Mouse (Mus musculus) midbrain, embryonic 14.5 days (tissue): Measurements from ENCODE around the gene Smarcal1. TPM values are rescaled to one million over a fixed set of nuclear protein-coding genes. Genes with fewer than 3 reads are reported as not detected.

Experiments
- ATAC-seq: fragments of 200-750 bp; cut with Nextera tagmentation; 2 replicates; pipeline ENCODE4 v1.8.0; 2017; ENCODE audit warnings: moderate number of reproducible peaks, moderate library complexity; ENCODE audit not compliant: low FRiP score, low TSS enrichment
- DNase-seq: peaks from one replicate; pipeline ENCODE4 v3.0.0-alpha.2; 2015
- H3K27ac ChIP-seq: fragments of 300-500 bp; sonication (generic); replicated peaks from 2 replicates; pipeline ENCODE4 v1.5.1; 2014; ENCODE audit warnings: mild to moderate bottlenecking, low read depth, low read length, moderate library complexity
- H3K27me3 ChIP-seq: fragments of 300-500 bp; sonication (generic); 2 replicates; pipeline ENCODE4 v1.6.1; 2014; ENCODE audit warnings: low read length, control low read depth, mixed read lengths; ENCODE audit not compliant: control insufficient read depth, insufficient read depth
- H3K36me3 ChIP-seq: fragments of 300-500 bp; sonication (generic); 2 replicates; pipeline ENCODE4 v1.6.1; 2014; ENCODE audit warnings: low read length, control low read depth; ENCODE audit not compliant: control insufficient read depth, insufficient read depth
- H3K4me1 ChIP-seq: fragments of 300-500 bp; sonication (generic); 2 replicates; pipeline ENCODE4 v1.6.1; 2014; ENCODE audit warnings: mild to moderate bottlenecking, antibody characterized with exemption, low read length, control low read depth; ENCODE audit not compliant: control insufficient read depth, insufficient read depth
- H3K4me2 ChIP-seq: fragments of 300-500 bp; sonication (generic); 2 replicates; pipeline ENCODE4 v1.6.1; 2014; ENCODE audit warnings: mild to moderate bottlenecking, low read length, moderate library complexity
- H3K4me3 ChIP-seq: fragments of 300-500 bp; sonication (generic); replicated peaks from 2 replicates; pipeline ENCODE4 v1.5.1; 2014; ENCODE audit warnings: low read depth, low read length
- H3K9ac ChIP-seq: fragments of 300-500 bp; sonication (generic); replicated peaks from 2 replicates; pipeline ENCODE4 v1.6.1; 2014; ENCODE audit warnings: mild to moderate bottlenecking, low read length, moderate library complexity
- H3K9me3 ChIP-seq: fragments of 300-500 bp; sonication (generic); 2 replicates; pipeline ENCODE4 v1.6.1; 2016; ENCODE audit warnings: low read length, control low read depth, mixed read lengths; ENCODE audit not compliant: control insufficient read depth
- WGBS: fragments of 180-500 bp; shearing (Covaris S2); extraction: QIAGEN DNeasy Blood & Tissue Kit; methylation state at CpG from one replicate; pipeline ENCODE4 v1.1.7; 2014; 5-methylcytosine and 5-hydroxymethylcytosine counted together
- polyA plus RNA-seq: library from polyadenylated mRNA; unstranded; fragments of >200 nt; fragmentation: Nextera tagmentation; extraction: Ambion mirVana; gene quantifications from 2 replicates; pipeline ENCODE4 v1.2.1, GENCODE M21; 2014

Gene Smarcal1
- polyA plus RNA-seq, 1 experiment from 2014 or later: 35.9 TPM

DNA sequence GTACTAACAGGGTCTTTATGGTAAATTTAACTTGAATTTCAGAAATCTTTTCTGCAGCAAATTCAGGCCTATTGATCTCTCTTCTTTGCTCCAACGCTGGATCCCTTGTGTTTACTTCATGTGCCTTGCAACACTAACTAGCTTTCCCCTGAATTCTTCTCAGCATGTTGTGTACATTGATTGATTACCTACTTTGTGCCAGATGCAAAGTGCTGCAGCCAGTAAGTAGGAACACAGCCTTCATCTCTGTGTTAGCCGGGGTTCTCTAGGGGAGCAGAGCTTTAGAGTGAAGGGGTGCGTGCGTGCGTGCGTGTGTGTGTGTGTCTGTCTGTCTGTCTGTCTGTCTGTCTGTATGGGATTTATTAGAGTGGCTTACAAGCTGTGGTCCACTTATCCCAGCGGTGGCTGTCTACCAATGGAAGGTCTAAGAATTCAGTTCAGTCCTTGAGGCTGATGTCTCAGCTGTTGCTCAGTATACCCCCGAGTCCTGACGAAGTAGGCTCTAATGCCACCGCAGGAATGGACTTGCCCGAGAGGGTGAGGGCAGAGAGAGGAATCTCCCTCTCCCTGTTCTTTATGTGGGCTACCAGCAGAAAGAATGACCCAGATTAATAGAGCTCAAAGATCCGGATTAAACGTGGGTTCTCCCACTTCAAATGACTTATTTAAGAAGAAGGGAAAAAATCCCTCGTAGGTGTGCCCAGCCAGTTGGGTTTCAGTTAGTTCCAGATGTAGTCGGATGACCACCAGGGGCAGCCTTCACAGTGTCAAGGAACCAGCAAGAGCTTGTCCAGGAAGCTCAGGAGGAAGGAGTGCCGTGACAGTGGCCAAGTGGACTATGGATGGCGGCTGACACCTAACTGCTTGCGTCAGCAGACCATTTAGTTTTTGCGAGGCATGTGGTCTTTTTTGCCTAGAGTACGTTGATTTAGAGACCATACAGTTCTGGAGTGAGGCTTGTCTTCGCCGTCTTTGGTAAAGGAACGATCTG lies 27.1 kb downstream of the Smarcal1 start:
- 90% methylated on average over 23 of the region's 23 CpGs for WGBS
- Histone ChIP-seq H3K27me3 (no peaks in the 10 kb centered on the region), H3K9ac (no peak overlapping the region), H3K4me2 (no peak overlapping the region), H3K4me1 (no peaks in the 10 kb centered on the region), H3K4me3 (no peak overlapping the region), H3K9me3 (no peaks in the 10 kb centered on the region), H3K36me3 (peaks cover 93% of the 10 kb centered on the region), H3K27ac (no peak overlapping the region)
- DNase-seq (peak; percentile 12), ATAC-seq (no peak)

- Histone ChIP-seq H3K27ac (no peak overlapping the region), H3K4me1 (no peaks in the 10 kb centered on the region), H3K4me2 (no peak overlapping the region), H3K27me3 (no peaks in the 10 kb centered on the region), H3K9ac (no peak overlapping the region), H3K4me3 (no peak overlapping the region), H3K36me3 (peaks cover 96% of the 10 kb centered on the region), H3K9me3 (no peaks in the 10 kb centered on the region)
- DNase-seq (no peak), ATAC-seq (no peak)
- 96% methylated on average over 6 of the region's 6 CpGs for WGBS
These were observed 29.1 kb downstream of the Smarcal1 start for GRCm38 (mm10) chr1:72612172-72612571.

GRCm38 (mm10) chr1:72635221-72635620 lies 52.2 kb downstream of the Smarcal1 start:
- Histone ChIP-seq H3K4me1 (no peaks in the 10 kb centered on the region), H3K27me3 (no peaks in the 10 kb centered on the region), H3K36me3 (peaks cover 39% of the 10 kb centered on the region), H3K9ac (no peak overlapping the region), H3K4me2 (no peak overlapping the region), H3K4me3 (no peak overlapping the region), H3K27ac (no peak overlapping the region), H3K9me3 (no peaks in the 10 kb centered on the region)
- 18% methylated on average over 5 of the region's 5 CpGs for WGBS
- no peak for DNase-seq
- ATAC-seq: no peak

DNA sequence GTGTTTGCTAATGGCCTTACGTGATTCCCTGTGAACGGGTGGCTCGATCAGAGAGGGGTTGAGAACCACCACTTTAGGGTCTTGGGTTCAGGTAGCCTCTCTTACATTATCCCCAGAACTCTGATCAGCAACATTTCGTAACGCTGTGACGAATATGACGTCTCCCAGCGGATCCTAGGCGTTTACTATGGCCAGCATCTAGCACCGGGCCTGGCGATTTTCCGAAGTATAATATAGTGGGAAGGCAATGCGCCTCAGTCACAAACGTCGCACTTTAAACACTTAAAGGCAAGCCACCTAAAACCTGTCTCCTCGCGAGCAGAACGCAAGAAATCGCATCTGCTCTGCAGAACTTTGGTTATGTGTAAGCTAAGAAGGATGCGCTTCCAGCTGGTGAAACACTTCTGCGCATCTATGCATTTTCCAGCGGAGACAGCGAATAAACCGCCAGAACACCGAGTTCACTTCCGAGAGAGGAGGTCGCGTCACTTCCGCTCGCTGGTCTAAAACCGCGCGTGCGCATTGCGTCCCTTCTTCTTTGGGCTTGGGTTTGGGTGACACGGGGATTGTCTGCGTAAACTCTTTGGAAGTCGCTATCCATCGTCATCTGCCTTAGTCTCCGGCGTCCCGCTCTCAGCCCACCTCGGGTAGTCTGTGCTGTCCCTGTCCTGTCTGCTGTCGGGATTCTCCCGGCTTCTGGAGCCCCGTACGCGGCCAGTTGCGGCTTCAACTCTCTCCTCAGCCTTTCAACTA lies 57.8 kb downstream of the Smarcal1 start:
- DNase-seq (peak; percentile 95), ATAC-seq (peak; percentile 75)
- Histone ChIP-seq H3K9ac (no peak overlapping the region), H3K9me3 (no peaks in the 10 kb centered on the region), H3K27ac (peak overlapping the region; percentile 67), H3K4me3 (peak overlapping the region; percentile 30), H3K4me1 (no peaks in the 10 kb centered on the region), H3K4me2 (peak overlapping the region; percentile 56), H3K36me3 (no peaks in the 10 kb centered on the region), H3K27me3 (no peaks in the 10 kb centered on the region)
- 39% methylated on average over 49 of the region's 49 CpGs for WGBS

DNA sequence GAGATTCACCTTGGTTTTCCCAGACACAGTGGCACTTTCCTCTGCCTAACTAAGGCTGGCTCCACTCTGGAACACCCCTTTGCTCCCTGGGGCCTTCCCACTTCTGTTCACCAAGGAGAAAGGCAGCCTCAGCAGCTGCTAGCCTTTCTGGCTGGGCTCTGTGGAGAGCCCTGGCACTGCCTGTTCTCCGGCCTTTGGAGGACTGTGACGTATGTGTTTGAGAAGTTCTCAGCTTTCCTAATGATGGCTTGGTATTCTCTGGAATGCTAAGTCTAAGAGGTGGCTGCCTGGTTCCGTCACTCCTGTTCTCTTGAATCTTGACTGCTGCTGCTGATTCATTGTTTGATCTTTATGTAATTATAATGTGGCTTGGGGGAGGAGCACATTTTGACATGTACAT lies 90.0 kb downstream of the Smarcal1 start:
- H3K27me3 ChIP-seq: no peaks in the 10 kb centered on the region
- no peak overlapping the region for H3K4me3 ChIP-seq
- H3K9me3 ChIP-seq: no peaks in the 10 kb centered on the region
- H3K27ac ChIP-seq: no peak overlapping the region
- no peak overlapping the region for H3K4me2 ChIP-seq
- DNase-seq (no peak), ATAC-seq (no peak)
- no peak overlapping the region for H3K9ac ChIP-seq
- WGBS: 42% methylated on average over 3 of the region's 3 CpGs
- no peaks in the 10 kb centered on the region for H3K36me3 ChIP-seq
- H3K4me1 ChIP-seq: no peaks in the 10 kb centered on the region

Other genes starting within 250 kb of the Smarcal1 start
- 5.2 and 5.7 TPM in 2 replicates for gene March4, start 46.3 kb upstream of the Smarcal1 start, polyA plus RNA-seq
- gene Ankar, start 117.3 kb downstream of the Smarcal1 start, polyA plus RNA-seq: not detected in 2 replicates
- gene Rpl37a, start 128.0 kb downstream of the Smarcal1 start, polyA plus RNA-seq: 1,162 and 1,243 TPM in 2 replicates
- gene Igfbp2, start 241.3 kb downstream of the Smarcal1 start, polyA plus RNA-seq: 200 and 310 TPM in 2 replicates